Mouse (Mus musculus): Measurements from ENCODE around the gene Elp4. TPM values are rescaled to one million over a fixed set of nuclear protein-coding genes. Genes with fewer than 3 reads are reported as not detected.

Gene Elp4
- polyA plus RNA-seq (2014; fragmentation: Nextera tagmentation; extraction: Ambion mirVana) = 56.5 and 61.5 TPM in 2 replicates

GRCm38 (mm10) chr2:105903896-105904756 lies at the start of gene Elp4, which contains the start of gene Immp1l:
Elp4 (minus strand) TSS chr2:105904564.
Immp1l (plus strand) TSS chr2:105904638.
- H3K9ac ChIP-seq (replicated peaks; ENCODE audit: low read length) = peak within 1 kb of the TSS; percentile 86
- DNase-seq (ENCODE audit: low spot score) (peak; percentile 98), ATAC-seq (replicated peaks; ENCODE audit: insufficient number of reproducible peaks, low FRiP score, low TSS enrichment, low read depth) (peak; percentile 100)
- H3K27me3 ChIP-seq (ENCODE audit: control insufficient read depth, insufficient read depth, low read length) = no peaks in the 10 kb centered on the region
- peak within 1 kb of the TSS; percentile 52 for H3K4me3 ChIP-seq (ENCODE audit: low read depth, low read length)
- H3K36me3 ChIP-seq (replicated peaks; ENCODE audit: control insufficient read depth, insufficient read depth, low read depth, low read length) = no peaks in the 10 kb centered on the region
- peak within 1 kb of the TSS; percentile 71 for H3K4me2 ChIP-seq (ENCODE audit: low read depth, low read length)
- H3K27ac ChIP-seq (replicated peaks; ENCODE audit: low read depth, low read length) = no peak within 1 kb of the TSS
- under 1% methylated on average over 39 of the region's 39 CpGs for WGBS
- no peaks in the 10 kb centered on the region for H3K4me1 ChIP-seq (ENCODE audit: control insufficient read depth, insufficient read depth, low read length)
- H3K9me3 ChIP-seq (replicated peaks; ENCODE audit: control insufficient read depth, low read length) = no peaks in the 10 kb centered on the region

GRCm38 (mm10) chr2:105953862-105954261 lies 49.5 kb upstream of the Elp4 start:
- no peak overlapping the region for H3K4me2 ChIP-seq (ENCODE audit: low read depth, low read length)
- ATAC-seq (replicated peaks; ENCODE audit: insufficient number of reproducible peaks, low FRiP score, low TSS enrichment, low read depth) (no peak), DNase-seq (ENCODE audit: low spot score) (no peak)
- H3K4me1 ChIP-seq (ENCODE audit: control insufficient read depth, insufficient read depth, low read length) = no peaks in the 10 kb centered on the region
- no peaks in the 10 kb centered on the region for H3K27me3 ChIP-seq (ENCODE audit: control insufficient read depth, insufficient read depth, low read length)
- H3K36me3 ChIP-seq (replicated peaks; ENCODE audit: control insufficient read depth, insufficient read depth, low read depth, low read length) = no peaks in the 10 kb centered on the region
- H3K9me3 ChIP-seq (replicated peaks; ENCODE audit: control insufficient read depth, low read length) = no peaks in the 10 kb centered on the region
- no peak overlapping the region for H3K27ac ChIP-seq (replicated peaks; ENCODE audit: low read depth, low read length)
- no peak overlapping the region for H3K4me3 ChIP-seq (ENCODE audit: low read depth, low read length)
- WGBS = 83% methylated on average over 4 of the region's 4 CpGs
- no peak overlapping the region for H3K9ac ChIP-seq (replicated peaks; ENCODE audit: low read length)

- H3K4me3 ChIP-seq (ENCODE audit: low read depth, low read length) = no peak overlapping the region
These were observed 47.1 kb upstream of the Elp4 start for GRCm38 (mm10) chr2:105951350-105951940.

GRCm38 (mm10) chr2:105950131-105950530 lies 45.8 kb upstream of the Elp4 start:
- no peak overlapping the region for H3K9ac ChIP-seq (replicated peaks; ENCODE audit: low read length)
- no peak for ATAC-seq (replicated peaks; ENCODE audit: insufficient number of reproducible peaks, low FRiP score, low TSS enrichment, low read depth)
- no peaks in the 10 kb centered on the region for H3K9me3 ChIP-seq (replicated peaks; ENCODE audit: control insufficient read depth, low read length)
- H3K36me3 ChIP-seq (replicated peaks; ENCODE audit: control insufficient read depth, insufficient read depth, low read depth, low read length) = no peaks in the 10 kb centered on the region
- no peak for DNase-seq (ENCODE audit: low spot score)
- H3K27ac ChIP-seq (replicated peaks; ENCODE audit: low read depth, low read length) = no peak overlapping the region
- no peak overlapping the region for H3K4me3 ChIP-seq (ENCODE audit: low read depth, low read length)
- H3K4me2 ChIP-seq (ENCODE audit: low read depth, low read length) = no peak overlapping the region
- no peaks in the 10 kb centered on the region for H3K4me1 ChIP-seq (ENCODE audit: control insufficient read depth, insufficient read depth, low read length)
- 92% methylated on average over 2 of the region's 2 CpGs for WGBS
- H3K27me3 ChIP-seq (ENCODE audit: control insufficient read depth, insufficient read depth, low read length) = no peaks in the 10 kb centered on the region

More at GRCm38 (mm10) chr2:105951350-105951940, 47.1 kb upstream of the Elp4 start:
- no peak for ATAC-seq (replicated peaks; ENCODE audit: insufficient number of reproducible peaks, low FRiP score, low TSS enrichment, low read depth)
- WGBS = 92% methylated on average over 1 of the region's 1 CpGs
- Histone ChIP-seq H3K36me3 (replicated peaks; ENCODE audit: control insufficient read depth, insufficient read depth, low read depth, low read length) (no peaks in the 10 kb centered on the region), H3K9ac (replicated peaks; ENCODE audit: low read length) (no peak overlapping the region), H3K4me1 (ENCODE audit: control insufficient read depth, insufficient read depth, low read length) (no peaks in the 10 kb centered on the region), H3K27ac (replicated peaks; ENCODE audit: low read depth, low read length) (no peak overlapping the region), H3K4me2 (ENCODE audit: low read depth, low read length) (no peak overlapping the region), H3K27me3 (ENCODE audit: control insufficient read depth, insufficient read depth, low read length) (no peaks in the 10 kb centered on the region), H3K9me3 (replicated peaks; ENCODE audit: control insufficient read depth, low read length) (no peaks in the 10 kb centered on the region)
- DNase-seq (ENCODE audit: low spot score) = no peak

GRCm38 (mm10) chr2:105917623-105918346 lies 13.4 kb upstream of the Elp4 start:
- no peaks in the 10 kb centered on the region for H3K9me3 ChIP-seq (replicated peaks; ENCODE audit: control insufficient read depth, low read length)
- DNase-seq (ENCODE audit: low spot score) (no peak), ATAC-seq (replicated peaks; ENCODE audit: insufficient number of reproducible peaks, low FRiP score, low TSS enrichment, low read depth) (no peak)
- 73% methylated on average over 5 of the region's 5 CpGs for WGBS
- no peak overlapping the region for H3K4me3 ChIP-seq (ENCODE audit: low read depth, low read length)
- H3K4me2 ChIP-seq (ENCODE audit: low read depth, low read length) = no peak overlapping the region
- H3K27me3 ChIP-seq (ENCODE audit: control insufficient read depth, insufficient read depth, low read length) = no peaks in the 10 kb centered on the region
- H3K27ac ChIP-seq (replicated peaks; ENCODE audit: low read depth, low read length) = no peak overlapping the region
- H3K4me1 ChIP-seq (ENCODE audit: control insufficient read depth, insufficient read depth, low read length) = no peaks in the 10 kb centered on the region
- no peaks in the 10 kb centered on the region for H3K36me3 ChIP-seq (replicated peaks; ENCODE audit: control insufficient read depth, insufficient read depth, low read depth, low read length)
- no peak overlapping the region for H3K9ac ChIP-seq (replicated peaks; ENCODE audit: low read length)

GRCm38 (mm10) chr2:105916671-105917070 lies 12.3 kb upstream of the Elp4 start:
- no peaks in the 10 kb centered on the region for H3K4me1 ChIP-seq (ENCODE audit: control insufficient read depth, insufficient read depth, low read length)
- 92% methylated on average over 1 of the region's 1 CpGs for WGBS
- DNase-seq (ENCODE audit: low spot score) (no peak), ATAC-seq (replicated peaks; ENCODE audit: insufficient number of reproducible peaks, low FRiP score, low TSS enrichment, low read depth) (no peak)
- H3K36me3 ChIP-seq (replicated peaks; ENCODE audit: control insufficient read depth, insufficient read depth, low read depth, low read length) = no peaks in the 10 kb centered on the region
- no peak overlapping the region for H3K27ac ChIP-seq (replicated peaks; ENCODE audit: low read depth, low read length)
- H3K9ac ChIP-seq (replicated peaks; ENCODE audit: low read length) = no peak overlapping the region
- no peak overlapping the region for H3K4me2 ChIP-seq (ENCODE audit: low read depth, low read length)
- no peaks in the 10 kb centered on the region for H3K27me3 ChIP-seq (ENCODE audit: control insufficient read depth, insufficient read depth, low read length)
- no peak overlapping the region for H3K4me3 ChIP-seq (ENCODE audit: low read depth, low read length)
- H3K9me3 ChIP-seq (replicated peaks; ENCODE audit: control insufficient read depth, low read length) = no peaks in the 10 kb centered on the region

GRCm38 (mm10) chr2:105913655-105914366 lies 9.4 kb upstream of the Elp4 start:
- H3K4me1 ChIP-seq (ENCODE audit: control insufficient read depth, insufficient read depth, low read length) = no peaks in the 10 kb centered on the region
- H3K4me2 ChIP-seq (ENCODE audit: low read depth, low read length) = no peak overlapping the region
- no peak for DNase-seq (ENCODE audit: low spot score)
- H3K4me3 ChIP-seq (ENCODE audit: low read depth, low read length) = no peak overlapping the region
- H3K36me3 ChIP-seq (replicated peaks; ENCODE audit: control insufficient read depth, insufficient read depth, low read depth, low read length) = no peaks in the 10 kb centered on the region
- H3K27ac ChIP-seq (replicated peaks; ENCODE audit: low read depth, low read length) = no peak overlapping the region
- 89% methylated on average over 6 of the region's 6 CpGs for WGBS
- H3K9ac ChIP-seq (replicated peaks; ENCODE audit: low read length) = no peak overlapping the region
- no peaks in the 10 kb centered on the region for H3K27me3 ChIP-seq (ENCODE audit: control insufficient read depth, insufficient read depth, low read length)
- H3K9me3 ChIP-seq (replicated peaks; ENCODE audit: control insufficient read depth, low read length) = no peaks in the 10 kb centered on the region
- ATAC-seq (replicated peaks; ENCODE audit: insufficient number of reproducible peaks, low FRiP score, low TSS enrichment, low read depth) = no peak

Data from embryonic facial prominence, embryonic 11.5 days (tissue).